Mouse (Mus musculus): ENCODE results near the gene Mios. TPM values are rescaled to one million over a fixed set of nuclear protein-coding genes. Genes with fewer than 3 reads are reported as not detected.

The Mios gene
- polyA plus RNA-seq, 1 experiment, result 6.5 TPM

DNA sequence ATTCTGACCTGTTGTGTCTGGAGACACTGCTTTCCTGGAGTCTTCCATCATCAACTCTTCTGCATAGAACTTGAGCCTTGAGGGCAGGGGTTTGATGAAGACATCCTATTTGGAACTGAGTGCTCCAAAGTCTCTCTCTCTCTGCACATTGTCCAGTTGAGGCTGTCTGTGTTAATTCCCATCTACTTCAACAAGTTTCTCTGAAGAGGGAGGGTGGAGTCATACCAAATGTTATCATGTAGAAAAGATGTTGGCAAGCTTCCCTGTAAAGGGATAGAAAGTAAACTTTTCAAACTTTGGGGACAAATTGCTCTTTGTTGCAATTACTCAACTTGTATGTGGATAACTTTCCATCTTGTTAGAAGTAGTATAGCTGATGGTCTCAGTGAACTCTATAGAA is 16.5 kb upstream of the Mios start, which contains the start of gene Col28a1:
Col28a1 (minus strand) TSS at position 101 of the 400 bp plus-strand sequence.
- Histone ChIP-seq H3K4me3 (ENCODE audit: insufficient read depth, low read length) (no peak within 1 kb of the TSS), H3K4me1 (ENCODE audit: control insufficient read depth, insufficient read depth, low read length) (no peaks in the 10 kb centered on the region), H3K27ac (ENCODE audit: insufficient read depth, low read depth, low read length) (no peak within 1 kb of the TSS)
- TF ChIP-seq CTCF (IDR thresholded peaks at IDR 0.05; ENCODE audit: low read depth, low read length), result no peak
- no peak for TF ChIP-seq POLR2A (IDR thresholded peaks at IDR 0.05; ENCODE audit: borderline replicate concordance, low read depth, low read length)

DNA sequence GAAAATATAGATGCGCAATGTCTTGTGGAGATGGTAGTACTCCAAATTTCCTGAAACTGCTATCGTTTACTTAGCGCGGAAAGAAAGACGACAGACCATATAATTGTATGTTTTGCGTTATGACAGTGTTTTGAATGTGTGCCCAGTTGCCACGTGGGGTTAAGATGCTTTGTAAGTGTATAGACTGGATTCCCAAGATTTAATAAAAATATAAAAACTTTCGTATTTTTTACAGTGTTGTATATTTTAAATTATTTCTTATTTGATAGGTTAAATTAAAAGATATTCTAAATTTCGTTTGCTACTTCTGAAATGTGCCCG is 804 bp downstream of the Mios start:
- Histone ChIP-seq H3K4me3 (ENCODE audit: insufficient read depth, low read length) (peak overlapping the region; percentile 96), H3K4me1 (ENCODE audit: control insufficient read depth, insufficient read depth, low read length) (peaks cover 10% of the 10 kb centered on the region), H3K27ac (ENCODE audit: insufficient read depth, low read depth, low read length) (peak overlapping the region; percentile 41; the same call in 1 of the 2 replicates)
- TF ChIP-seq CTCF (IDR thresholded peaks at IDR 0.05; ENCODE audit: low read depth, low read length) (no peak), POLR2A (IDR thresholded peaks at IDR 0.05; ENCODE audit: borderline replicate concordance, low read depth, low read length) (no peak)

DNA sequence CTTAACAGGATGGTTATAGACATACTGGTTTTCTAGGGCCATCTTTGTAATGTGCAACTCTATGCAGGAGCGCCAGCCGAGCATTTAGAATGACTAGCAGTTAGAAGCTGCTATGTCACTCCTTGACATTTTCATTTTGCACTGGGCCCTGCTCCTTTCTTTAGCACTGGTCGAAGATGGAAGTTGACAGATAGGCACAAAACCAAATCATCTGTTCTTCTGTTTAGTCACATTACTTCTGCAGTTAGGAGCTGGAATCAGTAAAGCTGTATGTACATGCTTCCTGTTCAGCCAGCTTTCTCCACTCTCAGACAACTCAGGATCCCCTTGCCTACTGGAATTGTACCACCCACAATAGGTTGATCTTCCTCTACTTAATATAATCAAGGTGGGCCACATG is 1.6 kb downstream of the Mios start:
- Histone ChIP-seq H3K27ac (ENCODE audit: insufficient read depth, low read depth, low read length) (no peak overlapping the region), H3K4me1 (ENCODE audit: control insufficient read depth, insufficient read depth, low read length) (peaks cover 10% of the 10 kb centered on the region), H3K4me3 (ENCODE audit: insufficient read depth, low read length) (no peak overlapping the region)
- TF ChIP-seq CTCF (IDR thresholded peaks at IDR 0.05; ENCODE audit: low read depth, low read length), result no peak
- TF ChIP-seq POLR2A (IDR thresholded peaks at IDR 0.05; ENCODE audit: borderline replicate concordance, low read depth, low read length), result no peak

DNA sequence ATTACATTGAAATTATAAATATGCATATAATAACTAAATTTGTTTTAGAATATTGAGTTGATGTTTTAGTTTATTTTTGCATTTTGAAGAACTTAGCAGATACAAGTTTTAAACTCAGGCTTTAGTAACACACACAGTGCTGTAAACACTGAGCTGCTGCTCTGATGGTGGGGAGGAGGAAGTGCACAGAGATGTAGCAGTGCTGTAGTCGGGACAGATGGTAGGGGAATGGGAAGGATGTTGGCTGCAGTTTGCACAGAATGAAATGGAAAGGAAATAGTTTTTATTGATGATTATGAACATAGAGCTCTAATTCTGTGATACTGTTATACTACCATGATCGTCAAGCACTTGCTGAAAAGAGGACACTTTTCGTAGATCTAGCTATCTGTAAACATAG is 18.0 kb downstream of the Mios start:
- Histone ChIP-seq H3K4me1 (ENCODE audit: control insufficient read depth, insufficient read depth, low read length) (no peaks in the 10 kb centered on the region), H3K4me3 (ENCODE audit: insufficient read depth, low read length) (no peak overlapping the region), H3K27ac (ENCODE audit: insufficient read depth, low read depth, low read length) (no peak overlapping the region)
- no peak for TF ChIP-seq CTCF (IDR thresholded peaks at IDR 0.05; ENCODE audit: low read depth, low read length)
- TF ChIP-seq POLR2A (IDR thresholded peaks at IDR 0.05; ENCODE audit: borderline replicate concordance, low read depth, low read length), result no peak

DNA sequence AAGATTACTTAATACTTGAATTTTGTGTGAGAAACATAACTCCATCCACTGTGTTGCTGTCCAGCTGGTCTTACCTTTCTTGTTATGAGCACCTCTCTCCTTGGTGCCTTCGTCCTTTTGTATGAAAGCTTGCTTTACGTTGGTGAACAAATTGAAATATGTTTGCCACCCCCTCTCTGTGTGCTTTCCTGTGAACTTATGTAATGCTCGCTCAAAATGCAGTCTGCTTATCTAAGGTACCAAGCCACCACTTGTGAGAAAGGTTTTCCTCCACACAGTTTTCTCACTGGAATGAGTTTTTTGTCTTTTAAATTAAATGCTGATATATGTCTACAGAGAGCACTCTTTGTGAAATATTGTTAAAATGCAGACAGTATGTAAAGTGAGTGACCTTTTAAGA is 19.6 kb downstream of the Mios start:
- Histone ChIP-seq H3K4me3 (ENCODE audit: insufficient read depth, low read length) (no peak overlapping the region), H3K4me1 (ENCODE audit: control insufficient read depth, insufficient read depth, low read length) (no peaks in the 10 kb centered on the region), H3K27ac (ENCODE audit: insufficient read depth, low read depth, low read length) (no peak overlapping the region)
- no peak for TF ChIP-seq CTCF (IDR thresholded peaks at IDR 0.05; ENCODE audit: low read depth, low read length)
- no peak for TF ChIP-seq POLR2A (IDR thresholded peaks at IDR 0.05; ENCODE audit: borderline replicate concordance, low read depth, low read length)

DNA sequence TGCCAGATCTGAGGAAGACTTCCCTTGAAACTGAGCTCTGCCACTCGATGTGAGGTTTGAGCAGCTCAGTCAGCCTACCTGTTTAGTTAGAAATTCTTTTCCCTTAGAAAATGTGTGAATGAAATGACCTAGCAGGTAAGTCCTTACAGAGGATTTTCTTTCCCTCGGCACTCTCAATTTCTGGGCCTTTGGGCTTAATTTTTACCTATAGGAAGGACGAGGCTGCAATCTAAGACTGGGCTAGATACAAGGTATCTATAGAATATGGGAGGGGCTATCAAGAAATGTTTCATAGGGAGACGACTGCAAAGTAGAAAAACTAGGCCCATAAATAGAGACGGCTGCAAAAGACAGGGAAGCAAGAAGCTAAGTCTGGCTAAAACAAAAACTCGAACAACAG is 49.3 kb downstream of the Mios start:
- peak overlapping the region; percentile 76 for H3K4me3 ChIP-seq (ENCODE audit: insufficient read depth, low read length)
- TF ChIP-seq POLR2A (IDR thresholded peaks at IDR 0.05; ENCODE audit: borderline replicate concordance, low read depth, low read length) (no peak), CTCF (IDR thresholded peaks at IDR 0.05; ENCODE audit: low read depth, low read length) (no peak)
- H3K4me1 ChIP-seq (ENCODE audit: control insufficient read depth, insufficient read depth, low read length), result peaks cover 3% of the 10 kb centered on the region
- H3K27ac ChIP-seq (ENCODE audit: insufficient read depth, low read depth, low read length), result no peak overlapping the region

DNA sequence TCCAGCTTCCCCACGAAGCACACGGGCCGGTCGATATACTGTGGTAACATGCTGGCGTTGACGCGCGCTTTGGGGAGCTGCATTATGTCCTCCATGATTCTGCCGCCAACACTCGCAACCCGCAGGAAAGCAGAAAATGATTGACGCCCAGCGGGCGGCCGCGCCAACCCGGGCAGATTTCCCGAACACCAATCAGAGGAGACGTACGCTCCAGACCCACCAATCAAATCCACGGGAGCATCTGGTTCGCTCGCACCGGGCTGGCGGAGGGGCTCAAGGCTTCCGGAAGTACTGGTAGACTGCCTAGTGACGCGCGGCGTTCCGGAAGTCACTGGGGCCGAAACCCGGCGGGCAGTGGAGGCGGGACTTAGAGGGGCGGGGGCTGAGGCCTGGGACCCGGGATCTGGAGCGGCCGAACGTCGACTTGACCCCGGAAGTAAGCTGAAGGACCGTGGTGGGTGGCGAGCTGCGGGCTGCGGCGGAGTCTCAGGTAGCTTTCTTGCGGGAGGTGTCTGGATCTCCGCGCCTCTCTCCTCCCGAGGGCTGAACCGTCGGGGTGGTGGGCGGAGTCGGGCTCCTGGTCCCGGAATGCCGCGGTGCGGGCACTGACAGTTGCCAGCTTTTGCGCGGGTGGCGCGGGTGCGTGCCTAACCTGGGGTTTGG is 50.1 kb downstream of the Mios start, which contains the start of the genes Rpa3, Umad1 and Gm45062:
Rpa3 (minus strand) TSS at position 170 of the 663 bp plus-strand sequence.
Umad1 (plus strand) TSS at position 285 of the 663 bp plus-strand sequence.
Gm45062 (plus strand) TSS at position 447 of the 663 bp plus-strand sequence.
- H3K4me3 ChIP-seq (ENCODE audit: insufficient read depth, low read length), result peak within 1 kb of the TSS; percentile 76
- TF ChIP-seq CTCF (IDR thresholded peaks at IDR 0.05; ENCODE audit: low read depth, low read length) (no peak), POLR2A (IDR thresholded peaks at IDR 0.05; ENCODE audit: borderline replicate concordance, low read depth, low read length) (no peak)
- peak within 1 kb of the TSS; percentile 10; the same call in 1 of the 2 replicates for H3K27ac ChIP-seq (ENCODE audit: insufficient read depth, low read depth, low read length)
- peaks cover 3% of the 10 kb centered on the region for H3K4me1 ChIP-seq (ENCODE audit: control insufficient read depth, insufficient read depth, low read length)

DNA sequence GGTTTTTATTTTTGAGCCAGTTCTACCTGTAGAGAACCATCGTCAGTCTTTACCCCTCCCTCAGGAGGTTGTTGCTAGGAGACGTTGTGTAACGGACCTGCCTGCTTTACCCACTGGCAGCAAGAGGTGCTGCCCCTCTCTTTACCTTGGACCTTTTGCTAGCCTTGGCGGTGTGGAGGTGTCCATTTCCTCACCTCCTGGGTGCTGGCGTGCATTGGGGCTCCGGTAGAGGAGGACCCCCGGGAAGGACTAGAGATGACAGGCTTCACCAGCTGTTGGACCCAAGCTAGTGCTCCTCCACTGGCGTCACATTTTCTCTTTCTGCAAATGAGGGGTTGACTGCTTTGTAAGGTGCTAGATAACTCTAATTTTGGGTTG is 50.6 kb downstream of the Mios start:
- H3K27ac ChIP-seq (ENCODE audit: insufficient read depth, low read depth, low read length), result no peak overlapping the region
- H3K4me1 ChIP-seq (ENCODE audit: control insufficient read depth, insufficient read depth, low read length), result peaks cover 3% of the 10 kb centered on the region
- H3K4me3 ChIP-seq (ENCODE audit: insufficient read depth, low read length), result peak overlapping the region; percentile 73
- TF ChIP-seq CTCF (IDR thresholded peaks at IDR 0.05; ENCODE audit: low read depth, low read length), result no peak
- TF ChIP-seq POLR2A (IDR thresholded peaks at IDR 0.05; ENCODE audit: borderline replicate concordance, low read depth, low read length), result no peak

DNA sequence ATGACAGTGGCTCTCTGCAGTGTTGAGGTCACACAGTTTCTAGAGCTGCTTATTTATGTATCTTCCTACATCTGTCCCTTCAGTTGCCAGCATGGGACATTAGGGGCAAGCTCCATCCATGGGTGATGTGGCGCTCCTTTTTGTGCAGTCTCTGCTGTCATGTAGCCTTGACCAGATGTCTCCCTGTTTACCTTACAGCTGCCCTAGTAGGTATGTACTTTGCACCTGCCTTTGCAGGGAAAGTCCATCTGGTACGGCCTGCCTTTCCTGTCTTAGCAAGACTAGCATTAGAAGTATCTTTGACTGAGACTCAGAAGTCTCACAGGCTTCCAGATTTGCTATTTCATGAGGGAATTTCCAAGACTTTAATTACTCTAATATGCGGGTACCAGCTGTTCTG is 62.0 kb downstream of the Mios start:
- no peak overlapping the region for H3K4me3 ChIP-seq (ENCODE audit: insufficient read depth, low read length)
- H3K27ac ChIP-seq (ENCODE audit: insufficient read depth, low read depth, low read length), result no peak overlapping the region
- H3K4me1 ChIP-seq (ENCODE audit: control insufficient read depth, insufficient read depth, low read length), result no peaks in the 10 kb centered on the region
- TF ChIP-seq CTCF (IDR thresholded peaks at IDR 0.05; ENCODE audit: low read depth, low read length) (no peak), POLR2A (IDR thresholded peaks at IDR 0.05; ENCODE audit: borderline replicate concordance, low read depth, low read length) (no peak)

DNA sequence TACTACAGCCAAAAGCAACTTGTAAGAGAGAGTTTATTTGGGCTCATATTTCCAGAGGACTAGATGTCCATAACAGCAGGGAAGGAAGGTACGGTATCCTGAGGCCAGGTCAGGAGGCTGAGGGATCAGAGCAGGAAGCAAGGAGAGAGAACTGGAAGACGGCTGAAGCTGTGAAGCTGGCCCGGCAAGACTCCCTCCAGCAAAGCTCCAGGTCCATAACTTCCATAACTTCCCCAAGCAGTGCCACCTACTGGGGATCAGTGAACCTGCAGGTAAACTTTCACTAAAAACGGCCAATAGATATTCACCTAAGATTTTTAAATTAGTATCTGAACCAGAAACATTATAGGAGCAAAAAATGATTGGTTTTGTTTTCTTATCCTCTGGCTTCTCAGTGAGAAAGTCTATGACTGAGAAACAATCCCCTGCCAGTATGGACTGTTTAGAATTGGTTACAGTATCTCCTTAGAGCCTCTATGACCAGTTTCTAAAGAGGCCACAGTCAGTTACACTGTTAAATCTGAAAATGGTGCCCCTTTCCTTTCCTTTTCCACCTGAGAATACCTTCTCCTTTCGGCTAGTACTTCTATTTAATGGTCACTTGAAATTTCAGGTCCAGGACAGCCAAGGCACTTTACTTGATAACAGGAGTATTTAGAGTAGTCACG is 65.5 kb downstream of the Mios start:
- no peak overlapping the region for H3K27ac ChIP-seq (ENCODE audit: insufficient read depth, low read depth, low read length)
- peak; percentile 37 for TF ChIP-seq CTCF (IDR thresholded peaks at IDR 0.05; ENCODE audit: low read depth, low read length)
- no peak for TF ChIP-seq POLR2A (IDR thresholded peaks at IDR 0.05; ENCODE audit: borderline replicate concordance, low read depth, low read length)
- H3K4me3 ChIP-seq (ENCODE audit: insufficient read depth, low read length), result no peak overlapping the region
- no peaks in the 10 kb centered on the region for H3K4me1 ChIP-seq (ENCODE audit: control insufficient read depth, insufficient read depth, low read length)
